Mouse (Mus musculus) ES-E14 (cell line): ENCODE data around the gene Pls1. TPM values are rescaled to one million over a fixed set of nuclear protein-coding genes. Genes with fewer than 3 reads are reported as not detected.
A peak's percentile ranks its signal among the peaks of the same experiment; 100 is the strongest.

ENCODE experiments used
- DNase-seq: peaks from one replicate; pipeline ENCODE4 v3.0.0-alpha.2; 2013; ENCODE audit warnings: low read depth, low spot score
- H3K27ac ChIP-seq: 2 replicates; pipeline ENCODE4 v1.5.1; 2012; ENCODE audit warnings: low read depth, mild to moderate bottlenecking, low read length, moderate library complexity, mixed read lengths; ENCODE audit not compliant: poor library complexity, insufficient read depth, severe bottlenecking
- H3K36me3 ChIP-seq: 2 replicates; pipeline ENCODE4 v1.6.1; 2012; ENCODE audit warnings: mild to moderate bottlenecking, low read length, moderate library complexity, mixed read lengths; ENCODE audit not compliant: control insufficient read depth, poor library complexity, insufficient read depth, severe bottlenecking
- H3K4me1 ChIP-seq, 2 experiments: fragments of 150-350 bp in 1 of 2; sonication (generic) in 1 of 2; 2 replicates each; pipeline ENCODE4 v1.6.1; 2012; ENCODE audit warnings: low read length in 2 of 2, mild to moderate bottlenecking in 1 of 2, mixed read lengths in 1 of 2; ENCODE audit not compliant: control insufficient read depth in 2 of 2, insufficient read depth in 2 of 2, poor library complexity in 1 of 2
- H3K4me3 ChIP-seq, 2 experiments: fragments of 150-350 bp in 1 of 2; sonication (generic) in 1 of 2; 2 replicates each; pipeline ENCODE4 v1.5.1; 2012; ENCODE audit warnings: low read length in 2 of 2, low read depth in 1 of 2, mild to moderate bottlenecking in 1 of 2, mixed read lengths in 1 of 2; ENCODE audit not compliant: insufficient read depth in 1 of 2, poor library complexity in 1 of 2, severe bottlenecking in 1 of 2
- H3K9ac ChIP-seq: 2 replicates; pipeline ENCODE4 v1.6.1; 2012; ENCODE audit warnings: low read depth, mild to moderate bottlenecking, low read length, mixed read lengths; ENCODE audit not compliant: poor library complexity, insufficient read depth, severe bottlenecking
- H3K9me3 ChIP-seq: fragments of 150-350 bp; sonication (generic); 2 replicates; pipeline ENCODE4 v1.6.1; 2012; ENCODE audit warnings: low read depth, mild to moderate bottlenecking, low read length; ENCODE audit not compliant: control insufficient read depth, insufficient read depth
- CHD2 ChIP-seq: IDR thresholded peaks from 2 replicates; pipeline ENCODE4 v1.6.1; 2014; ENCODE audit warnings: mild to moderate bottlenecking, low read depth, low read length, inconsistent platforms
- HCFC1 ChIP-seq: IDR thresholded peaks from 2 replicates; pipeline ENCODE4 v1.6.1; 2012; ENCODE audit warnings: low read length, inconsistent platforms, borderline replicate concordance; ENCODE audit not compliant: insufficient read depth
- MAFK ChIP-seq: IDR thresholded peaks from 2 replicates; pipeline ENCODE4 v1.6.1; 2014; ENCODE audit warnings: mild to moderate bottlenecking, low read depth, low read length, inconsistent platforms; ENCODE audit not compliant: insufficient read depth
- ZC3H11A ChIP-seq: IDR thresholded peaks from 2 replicates; pipeline ENCODE4 v1.6.1; 2012; ENCODE audit warnings: low read depth, mild to moderate bottlenecking, inconsistent platforms, low read length, borderline replicate concordance
- ZNF384 ChIP-seq: IDR thresholded peaks from 2 replicates; pipeline ENCODE4 v1.6.1; 2012; ENCODE audit warnings: low read depth, low read length, inconsistent platforms
- in situ Hi-C, 2 experiments: fragments of 600-800 bp; cut with MboI; formaldehyde crosslinking; loops; one replicate each; pipeline ENCODE4 v1.15.1; 2025; ENCODE audit warnings: low sequenced_read_pairs in 2 of 2, inconsistent platforms in 1 of 2; ENCODE audit not compliant: unreplicated experiment in 2 of 2
- total RNA-seq: library from RNA; depleted of rRNA; stranded (reverse); fragments of 300-350 nt; gene quantifications from 2 replicates; pipeline ENCODE4 v1.2.3, GENCODE M21; 2012; rRNA removed

Gene Pls1
- total RNA-seq, result 3.0 and 3.2 TPM in 2 replicates

DNA sequence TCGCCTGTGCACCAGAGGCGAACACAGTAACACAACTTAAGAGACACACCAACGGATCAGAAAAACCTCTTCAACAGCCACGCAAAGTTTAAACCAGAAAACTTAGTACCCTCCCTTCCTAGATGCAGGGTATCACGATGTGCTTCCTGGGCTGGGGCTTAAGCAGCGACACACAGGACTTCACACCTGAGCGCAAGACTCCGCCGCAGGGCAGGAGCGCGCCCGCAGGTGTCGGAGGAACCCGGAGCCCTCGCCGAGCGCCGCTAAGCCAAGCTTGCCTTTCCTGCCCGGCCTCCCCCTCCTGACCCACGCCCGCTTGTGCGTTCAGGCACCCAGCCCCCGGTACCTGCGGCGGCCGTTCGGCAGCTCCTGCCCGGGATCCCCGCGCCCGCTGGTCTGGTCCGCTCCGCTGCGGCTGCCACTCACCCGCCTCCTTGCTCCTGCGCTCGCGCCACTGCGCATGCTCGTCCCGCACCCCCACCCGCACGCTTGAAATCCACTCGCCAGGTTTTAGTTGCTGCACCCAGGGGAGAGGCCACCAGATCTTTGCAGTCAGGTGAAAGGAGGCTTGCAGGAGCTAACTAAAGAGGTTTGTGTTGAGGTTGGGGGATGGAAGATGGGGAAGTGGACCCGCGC, at the start of gene Pls1:
Pls1 (minus strand) TSS at position 487 of the 636 bp plus-strand sequence.
- TF ChIP-seq MAFK (no peak), ZNF384 (no peak), ZC3H11A (no peak), CHD2 (no peak)
- H3K27ac ChIP-seq, result no peak within 1 kb of the TSS

DNA sequence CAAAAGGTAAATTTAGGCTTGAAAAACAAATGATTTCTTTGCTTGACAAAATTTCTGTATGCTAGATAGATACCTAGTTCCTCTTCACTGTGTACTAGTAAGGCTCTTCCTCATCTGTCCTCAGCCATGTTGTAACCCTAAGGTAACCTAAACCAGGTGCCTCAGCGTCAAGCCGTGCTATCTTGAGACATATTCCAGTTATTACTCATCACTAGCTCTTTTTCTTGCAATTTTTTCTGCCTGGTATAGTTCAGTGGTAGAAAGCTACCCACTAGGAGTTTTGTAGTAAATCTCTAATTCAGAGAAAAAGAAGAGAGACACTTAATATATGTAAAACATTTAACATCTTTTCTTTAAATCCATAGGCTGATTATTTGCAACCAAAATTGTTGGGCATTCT, 37.6 kb upstream of the Pls1 start:
- DNase-seq, result no peak
- no peaks in the 10 kb centered on the region for H3K9me3 ChIP-seq
- no peak overlapping the region for H3K9ac ChIP-seq
- in situ Hi-C loops, result no loop called here
- no peak overlapping the region for H3K4me3 ChIP-seq
- no peak for TF ChIP-seq MAFK
- TF ChIP-seq ZNF384, result no peak
- TF ChIP-seq ZC3H11A, result no peak
- no peaks in the 10 kb centered on the region for H3K4me1 ChIP-seq
- H3K36me3 ChIP-seq, result peaks cover 3% of the 10 kb centered on the region
- no peak overlapping the region for H3K27ac ChIP-seq

More for the DNA sequence above, at the start of gene Pls1:
- Histone ChIP-seq H3K4me1 (peaks cover 0 to 2% of the 10 kb centered on the region in 2 experiments; a peak in 2 of 4 replicates), H3K9ac (peak within 1 kb of the TSS; percentile 88), H3K36me3 (no peaks in the 10 kb centered on the region), H3K4me3 (peak within 1 kb of the TSS; percentile 73 to 89), H3K9me3 (no peaks in the 10 kb centered on the region)
- DNase-seq, result peak; percentile 82
- in situ Hi-C loops, result no loop called here

DNA sequence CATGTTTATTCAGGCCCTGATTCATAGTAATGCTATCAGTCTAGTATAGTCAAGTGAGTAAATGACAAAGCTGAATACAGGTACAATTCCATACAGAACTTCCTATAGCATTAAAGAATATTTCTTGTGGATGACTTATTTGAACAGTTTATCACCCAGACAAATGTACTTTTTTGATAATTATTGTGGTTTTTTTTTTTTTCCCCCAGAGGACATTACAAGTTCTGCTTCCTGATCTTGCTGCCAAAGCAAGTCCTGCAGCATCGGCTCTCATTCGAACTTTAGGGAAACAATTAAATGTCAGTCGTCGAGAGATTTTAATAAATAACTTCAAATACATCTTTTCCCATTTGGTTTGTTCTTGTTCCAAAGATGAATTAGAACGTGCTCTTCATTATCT, 33.1 kb upstream of the Pls1 start:
- in situ Hi-C loops, result no loop called here
- DNase-seq, result no peak
- H3K36me3 ChIP-seq, result no peaks in the 10 kb centered on the region; the same call in none of the 2 replicates

DNA sequence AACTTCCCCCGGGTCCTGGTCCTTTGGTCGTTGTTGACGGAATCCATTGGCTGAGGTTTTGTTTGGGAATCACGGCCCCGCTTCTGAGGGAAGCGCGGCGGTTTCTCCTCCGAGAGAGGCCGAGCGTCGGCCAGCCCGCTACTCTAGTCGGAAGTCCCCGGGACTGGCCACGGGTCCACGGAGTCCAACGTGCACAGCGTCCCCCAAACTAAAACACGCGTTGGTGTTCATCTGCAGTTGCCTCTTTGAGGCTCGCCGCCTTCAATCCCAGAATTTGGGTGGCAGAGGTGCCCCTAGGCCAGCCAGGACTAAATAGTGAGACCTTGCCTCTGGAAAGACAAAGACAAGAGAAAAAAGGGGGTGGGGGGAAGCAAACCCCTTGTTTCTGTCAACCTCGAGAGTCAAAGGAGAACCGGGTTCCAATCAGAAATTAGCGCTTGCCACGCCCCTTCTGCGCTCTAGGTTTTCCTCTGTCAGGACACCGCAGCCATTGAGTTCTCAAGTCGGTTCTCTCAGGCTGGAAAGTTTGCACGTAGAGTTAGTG, 13.0 kb upstream of the Pls1 start:
- no peak for TF ChIP-seq ZC3H11A
- no peak for TF ChIP-seq CHD2
- no peak; the same call in 1 of the 2 replicates for TF ChIP-seq HCFC1
- no peak for TF ChIP-seq ZNF384
- TF ChIP-seq MAFK, result no peak
- H3K36me3 ChIP-seq, result no peaks in the 10 kb centered on the region
- peak overlapping the region; percentile 86 to 89 for H3K4me3 ChIP-seq
- H3K4me1 ChIP-seq, result peaks cover 0 to 6% of the 10 kb centered on the region in 2 experiments; a peak in 1 of 4 replicates
- DNase-seq, result peak; percentile 53
- H3K9me3 ChIP-seq, result no peaks in the 10 kb centered on the region
- no peak overlapping the region for H3K27ac ChIP-seq
- peak overlapping the region; percentile 93 for H3K9ac ChIP-seq
- in situ Hi-C loops, result no loop called here

More for the DNA sequence above, 33.1 kb upstream of the Pls1 start:
- Histone ChIP-seq H3K9ac (no peak overlapping the region), H3K4me3 (no peak overlapping the region), H3K9me3 (no peaks in the 10 kb centered on the region), H3K4me1 (no peaks in the 10 kb centered on the region), H3K27ac (no peak overlapping the region)
- TF ChIP-seq ZC3H11A (no peak), MAFK (no peak), ZNF384 (no peak), CHD2 (no peak), HCFC1 (no peak)
